Mouse (Mus musculus): Measurements from ENCODE around the gene Tmem243.

Gene Tmem243

DNA sequence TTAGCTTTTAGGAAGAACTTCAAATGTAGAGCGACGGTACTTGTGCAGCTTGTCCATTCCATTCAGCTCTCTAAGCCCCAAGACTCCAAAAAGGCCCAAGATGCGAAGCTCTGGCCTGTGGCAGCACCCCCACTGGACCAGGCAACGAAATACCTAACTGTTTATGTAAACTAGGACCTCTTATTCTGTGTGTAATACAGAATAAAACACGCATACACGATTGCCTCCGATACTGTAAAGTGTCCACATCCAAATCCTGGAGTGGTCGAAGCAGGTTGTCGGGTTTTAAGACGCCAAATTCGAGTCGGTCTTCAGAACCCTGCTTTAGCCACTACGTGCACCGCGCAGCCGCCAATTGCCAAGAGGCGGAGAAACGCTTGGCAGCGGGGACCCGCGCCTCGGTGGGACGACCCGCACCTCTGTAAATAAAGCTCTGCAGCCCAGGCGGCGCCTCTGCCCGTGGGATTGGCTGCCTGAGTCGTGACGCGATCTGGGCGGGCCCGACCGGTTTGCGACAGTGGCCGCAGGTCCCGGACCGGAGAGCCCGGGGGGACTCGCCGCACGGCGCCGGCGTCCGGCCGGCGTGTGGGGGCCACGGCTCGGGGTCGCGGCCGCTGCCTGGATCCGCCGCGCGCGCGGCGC lies at the start of gene Tmem243:
TSS of gene Tmem243 (plus strand) at position 462 of the 642 bp plus-strand sequence.
- peak; percentile 88 for DNase-seq (ENCODE audit: low spot score)

DNA sequence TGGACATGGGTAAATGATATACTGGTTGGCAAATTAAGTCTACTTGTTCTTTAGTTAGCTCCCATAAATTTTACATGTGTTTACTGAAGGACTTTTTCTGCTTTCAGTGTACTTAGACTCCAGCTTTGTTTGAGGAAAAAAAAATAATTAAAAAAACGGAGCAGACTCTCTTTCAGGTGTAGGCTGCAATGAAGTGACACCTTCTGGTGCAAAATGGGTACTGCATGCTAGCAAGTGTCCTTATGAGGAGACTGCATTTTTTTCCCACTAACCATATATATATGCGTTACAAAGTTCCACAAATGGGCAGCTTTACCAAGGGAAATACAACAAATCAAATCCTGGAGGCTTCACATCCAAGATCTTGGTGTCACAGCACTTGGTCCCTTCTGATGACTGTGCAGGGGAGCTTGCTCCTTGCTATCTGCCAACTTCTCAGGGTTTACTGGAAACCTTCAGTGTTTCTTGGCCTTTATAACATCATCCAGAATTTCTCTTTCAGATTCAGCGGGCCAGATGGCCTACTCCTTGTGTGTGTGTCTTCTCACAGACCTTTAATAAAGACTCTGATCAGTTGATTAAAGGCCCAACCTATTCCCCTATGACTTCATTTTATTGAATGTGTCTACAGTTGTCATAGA lies 44.3 kb upstream of the Tmem243 start:
- peak; percentile 31 for DNase-seq (ENCODE audit: low spot score)

DNA sequence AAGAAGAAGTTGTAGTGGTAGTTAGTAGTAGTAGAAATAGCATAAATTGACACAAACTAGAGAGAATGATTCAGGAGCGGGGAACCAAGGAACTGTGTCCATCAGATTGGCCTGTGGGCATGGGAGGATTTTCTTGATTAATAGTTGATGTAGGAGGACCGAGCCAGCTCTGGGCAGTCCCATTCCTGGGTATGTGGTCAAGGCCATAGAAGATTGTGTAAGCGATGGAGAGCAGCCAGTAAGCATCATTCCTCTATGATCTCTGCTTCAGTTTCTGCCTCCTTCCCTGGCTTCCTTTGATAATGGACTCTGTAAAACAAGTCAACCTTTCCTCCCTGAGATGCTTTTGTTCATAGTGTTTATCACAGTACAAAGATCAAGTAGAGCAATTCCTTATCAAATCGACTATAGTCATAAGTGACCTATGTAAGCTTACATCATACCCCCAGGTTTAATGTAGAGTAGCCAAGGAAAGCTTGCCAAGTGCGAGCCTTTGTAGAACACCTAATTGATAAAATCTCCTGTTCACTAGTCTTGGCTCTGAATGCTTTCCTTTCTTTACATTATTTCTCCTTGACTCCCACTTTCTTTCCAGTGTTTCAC lies 43.1 kb upstream of the Tmem243 start:
- no peak for DNase-seq (ENCODE audit: low spot score)

DNA sequence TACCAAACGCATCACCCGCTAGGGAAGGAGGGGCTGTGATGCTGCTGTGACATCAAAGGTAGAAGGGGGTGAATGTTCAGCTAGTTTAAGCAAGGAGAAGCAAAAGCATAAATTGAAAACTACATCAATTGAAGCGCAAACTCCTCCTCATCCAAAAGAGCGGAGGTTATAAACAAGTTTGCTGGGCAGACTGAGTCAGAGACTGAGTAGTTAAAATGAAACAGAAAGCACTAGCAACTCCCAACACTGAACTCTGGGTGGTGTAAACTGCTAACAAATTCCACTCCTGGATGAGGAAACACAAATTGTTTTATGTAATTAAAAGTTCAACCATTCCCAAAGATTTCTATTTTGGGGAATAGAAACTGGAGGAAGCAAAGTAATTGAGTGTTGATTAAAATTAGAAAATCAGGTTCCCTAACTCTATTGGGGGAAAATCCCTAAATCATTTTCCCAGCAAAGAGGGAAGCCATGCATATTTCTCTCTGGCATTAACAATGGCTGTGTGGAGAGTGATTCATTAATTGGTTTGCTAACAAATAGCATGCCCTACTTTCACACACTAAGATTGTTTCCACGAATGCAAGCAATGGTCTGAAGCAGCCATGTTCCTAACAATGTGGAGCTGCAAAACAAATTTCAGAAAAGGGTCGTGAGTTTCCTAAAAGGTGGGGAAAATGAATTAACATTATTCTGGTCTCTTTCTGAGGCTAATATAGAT lies 41.0 kb upstream of the Tmem243 start:
- DNase-seq (ENCODE audit: low spot score) = no peak

DNA sequence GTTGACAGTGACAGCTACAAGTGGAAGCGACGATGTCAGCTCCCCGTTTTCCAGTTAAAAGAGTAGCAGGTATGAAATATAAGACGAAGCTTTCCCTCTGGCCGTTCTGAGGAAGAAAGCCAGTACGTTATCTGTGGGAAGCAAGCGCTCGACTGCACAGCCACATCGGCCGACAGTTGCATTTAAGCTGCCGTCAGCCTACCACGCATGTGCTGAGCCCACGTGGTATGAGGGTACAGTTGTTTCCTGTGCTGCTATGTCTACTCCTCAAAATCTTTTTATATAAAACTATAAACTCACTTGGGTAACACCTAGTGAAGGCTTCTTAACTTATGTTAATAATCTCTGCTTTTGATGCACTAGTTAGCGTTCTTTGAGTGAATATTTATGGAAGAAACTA lies 40.2 kb upstream of the Tmem243 start:
- no peak for DNase-seq (ENCODE audit: low spot score)

DNA sequence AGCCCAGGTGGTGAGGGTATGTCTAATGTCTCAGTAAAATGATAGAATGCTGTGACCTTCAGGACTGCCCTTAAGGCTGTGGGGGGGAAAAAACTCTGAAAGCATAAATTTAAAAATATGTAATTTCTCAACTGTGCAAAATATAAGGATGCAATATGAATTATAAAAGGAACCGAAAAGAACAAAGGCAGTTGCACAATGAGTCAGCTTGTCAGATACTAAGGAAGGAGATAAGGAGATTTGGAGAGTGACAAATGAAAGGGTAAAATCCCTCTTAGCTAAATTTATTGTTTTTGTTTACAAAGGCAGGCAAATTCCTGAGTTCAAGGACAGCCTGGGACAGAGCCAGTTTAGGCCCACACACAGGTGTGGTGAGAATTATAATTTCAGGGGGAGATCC lies 36.3 kb upstream of the Tmem243 start:
- no peak for DNase-seq (ENCODE audit: low spot score)

DNA sequence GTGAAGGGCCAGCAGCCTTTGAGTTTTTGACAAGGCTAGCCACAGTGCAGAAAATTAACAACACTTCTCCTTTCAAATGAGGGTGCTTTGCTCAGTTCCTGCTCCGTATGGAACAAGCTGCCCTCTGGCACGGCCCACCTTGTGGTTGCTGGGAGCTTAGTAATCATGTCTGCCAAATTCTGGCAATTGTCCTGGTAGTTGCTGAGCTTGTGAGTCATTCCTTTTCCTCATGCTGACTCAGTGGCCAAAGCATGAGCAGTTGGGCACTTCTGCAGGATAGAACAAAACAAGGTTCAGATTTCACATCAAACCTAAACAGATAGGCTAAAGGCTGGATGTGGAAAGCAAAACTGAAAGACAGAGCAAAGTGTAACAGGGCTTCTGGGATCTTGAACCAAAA lies 31.6 kb upstream of the Tmem243 start:
- no peak for DNase-seq (ENCODE audit: low spot score)

DNA sequence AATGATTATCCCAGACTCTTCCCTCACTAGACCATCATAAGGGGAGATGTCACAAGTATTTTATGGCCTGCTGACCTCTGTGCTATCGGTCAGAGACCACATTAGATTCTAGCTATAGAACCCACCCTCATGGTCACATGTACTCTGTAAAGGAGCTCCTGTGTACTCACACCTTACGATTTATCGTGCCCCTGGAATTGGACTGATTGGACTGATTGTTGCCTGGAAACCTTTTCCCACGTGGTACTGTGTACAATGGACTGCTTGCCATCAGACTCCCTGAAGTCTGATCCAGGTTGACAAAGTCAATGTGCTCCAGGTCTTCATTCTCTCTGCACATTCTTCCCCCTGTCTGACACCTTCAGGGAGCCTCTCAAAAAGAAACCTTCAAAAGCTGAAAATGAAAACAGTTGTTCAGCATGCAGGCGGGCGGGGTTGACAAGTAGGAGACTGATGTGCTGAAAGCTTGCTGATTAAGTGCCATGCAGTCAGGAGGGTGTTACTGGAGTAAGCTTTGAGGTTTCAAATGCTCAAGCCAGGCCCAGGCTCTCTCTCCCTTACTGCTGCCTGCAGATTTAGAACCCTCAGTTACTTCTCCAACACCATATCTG lies 30.8 kb upstream of the Tmem243 start:
- DNase-seq (ENCODE audit: low spot score) = no peak

DNA sequence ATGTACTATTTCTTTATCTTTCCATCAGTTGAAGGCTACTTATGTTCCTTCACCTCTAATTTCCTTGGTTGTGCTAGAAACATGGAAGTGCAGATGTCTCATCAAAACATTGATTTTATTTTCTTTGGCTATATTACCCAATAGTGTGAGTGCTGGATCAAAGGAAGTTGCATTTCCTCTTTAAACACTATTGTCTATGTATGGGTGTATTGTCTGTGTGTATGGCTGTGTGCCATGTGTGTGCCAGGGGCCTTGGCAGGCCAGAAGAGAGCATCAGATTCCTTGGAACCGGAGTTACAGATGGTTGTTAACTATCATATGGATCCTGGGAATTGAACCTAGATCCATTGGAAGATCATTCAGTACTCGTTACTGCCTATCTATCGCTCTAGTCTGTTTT lies 29.1 kb upstream of the Tmem243 start:
- DNase-seq (ENCODE audit: low spot score) = no peak

DNA sequence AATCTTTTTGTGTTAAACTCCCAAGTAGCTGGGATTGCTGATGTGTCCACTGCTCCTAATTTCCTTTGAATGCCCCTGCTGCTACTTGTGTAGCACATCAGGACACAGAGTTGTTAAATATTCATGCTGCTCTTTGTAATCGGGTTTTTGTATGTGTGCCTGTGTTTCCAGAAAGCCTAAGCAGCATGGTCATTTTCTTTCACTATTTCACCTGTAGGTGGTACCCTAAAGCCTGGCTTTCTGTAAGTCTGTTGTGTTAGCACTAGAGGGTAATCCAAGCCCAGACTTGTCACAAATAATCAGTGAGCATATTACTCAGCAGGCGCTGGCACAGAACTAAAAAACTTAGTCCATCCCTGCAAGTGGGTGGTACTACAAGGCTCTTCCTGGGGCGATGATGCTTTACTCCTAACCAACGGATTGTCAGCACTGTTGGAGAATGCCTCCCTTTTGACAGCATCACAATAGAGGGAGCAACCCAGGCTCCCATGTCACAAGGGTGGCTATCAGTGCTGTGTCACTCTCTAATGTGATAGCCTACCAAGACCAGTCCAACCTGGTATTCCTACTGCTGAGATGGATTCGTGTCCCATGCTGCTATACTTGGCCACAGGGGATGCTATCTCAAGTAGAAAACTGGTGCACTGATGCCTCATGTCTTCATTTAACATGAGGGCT lies 27.2 kb upstream of the Tmem243 start:
- no peak for DNase-seq (ENCODE audit: low spot score)

DNA sequence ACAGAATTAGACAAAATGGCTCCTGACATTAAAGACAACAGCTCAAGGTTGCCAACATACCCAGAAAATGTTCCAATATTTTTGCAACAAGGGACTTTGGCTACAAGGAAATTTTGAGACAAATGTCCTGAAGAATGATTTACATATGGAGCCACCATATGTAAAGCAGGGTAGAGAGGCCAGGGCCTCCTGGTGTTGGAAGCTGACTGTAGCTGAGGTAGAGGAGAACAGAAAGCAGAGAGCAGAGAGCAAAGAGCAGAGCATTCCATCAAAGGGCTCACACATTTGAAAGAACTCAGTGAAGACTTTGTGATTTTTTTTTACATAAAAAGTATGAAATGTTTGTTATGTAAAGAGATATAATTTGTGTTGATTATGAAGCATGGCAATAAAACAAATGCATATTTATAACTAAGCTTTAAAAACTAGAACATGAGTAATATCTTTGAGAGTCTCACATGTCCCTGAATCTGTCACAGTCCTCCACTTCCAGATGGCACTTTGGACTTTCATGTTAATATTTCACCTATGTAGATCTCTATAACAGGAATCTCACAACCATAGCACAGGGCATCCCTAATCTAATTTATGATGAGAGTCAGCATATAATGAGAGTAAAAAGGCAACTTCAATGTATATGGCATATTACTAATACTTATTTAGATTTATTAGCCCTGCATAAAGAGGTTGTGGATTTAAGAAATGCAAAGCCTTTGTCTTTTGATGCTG lies 20.5 kb upstream of the Tmem243 start:
- no peak for DNase-seq (ENCODE audit: low spot score)

DNA sequence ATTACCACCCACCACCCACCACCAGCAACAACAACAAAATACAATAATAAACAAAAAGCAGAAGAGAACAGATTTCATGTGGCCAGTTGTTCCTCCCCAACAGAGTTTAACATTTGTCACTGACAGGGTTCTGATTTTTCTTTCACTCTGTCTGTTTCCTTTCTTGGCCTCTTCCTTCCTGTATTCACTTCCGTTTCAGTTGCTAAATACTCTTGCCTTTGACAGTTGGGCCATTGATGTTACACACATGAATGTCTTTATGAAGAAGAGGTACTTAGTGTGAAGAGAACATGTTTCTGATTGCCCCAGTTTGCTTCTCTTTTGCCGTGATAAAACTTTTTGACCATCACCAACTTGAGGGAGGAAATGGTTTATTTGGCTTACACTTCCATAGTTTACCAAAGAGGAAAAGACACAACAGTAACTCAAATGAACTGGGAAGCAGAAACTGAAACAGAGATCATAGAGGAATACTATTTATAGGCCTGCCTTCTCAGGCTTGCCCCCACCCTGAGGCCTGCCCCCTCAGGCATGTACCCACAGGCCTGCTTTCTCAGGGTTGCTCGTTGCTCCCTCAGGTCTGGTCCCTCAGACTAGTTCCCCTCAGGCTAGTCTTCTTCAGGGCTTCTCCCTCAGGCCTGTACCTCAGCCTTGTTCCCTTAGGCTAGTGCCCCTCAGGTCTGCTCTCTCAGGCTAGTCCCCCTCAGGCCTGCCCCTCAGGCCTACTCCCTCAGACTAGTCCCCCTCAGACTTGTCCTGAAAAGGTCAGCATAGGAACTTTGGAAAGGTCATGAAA lies 13.3 kb upstream of the Tmem243 start:
- no peak for DNase-seq (ENCODE audit: low spot score)

DNA sequence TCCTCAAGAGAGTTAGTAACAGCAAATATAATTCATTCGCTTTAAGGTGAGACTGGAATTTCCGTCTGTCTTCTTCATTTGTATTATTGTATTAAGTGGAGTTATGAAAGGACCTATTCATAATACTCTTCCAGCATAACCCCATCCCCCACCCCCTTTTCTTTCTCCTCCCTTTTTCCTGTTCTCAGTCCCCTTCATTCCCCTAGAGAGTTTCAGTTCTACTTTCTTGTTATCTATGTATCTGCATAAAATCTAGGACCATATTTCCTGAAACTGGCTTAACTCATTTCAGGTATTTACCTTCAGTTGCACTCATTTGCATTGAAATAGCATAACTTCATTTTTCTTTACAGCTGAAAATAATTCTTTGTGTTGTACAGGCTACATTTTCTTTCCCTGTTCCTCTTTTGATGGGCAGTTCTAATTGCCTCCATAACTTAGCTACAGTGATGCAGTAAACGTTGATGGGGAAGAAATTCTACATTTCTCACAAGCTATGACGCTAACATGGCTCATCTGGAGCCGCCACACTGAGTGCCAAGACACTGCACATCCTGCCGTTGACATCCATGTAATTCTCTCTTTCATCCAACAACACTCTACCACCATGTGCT lies 9.9 kb upstream of the Tmem243 start:
- DNase-seq (ENCODE audit: low spot score) = no peak

DNA sequence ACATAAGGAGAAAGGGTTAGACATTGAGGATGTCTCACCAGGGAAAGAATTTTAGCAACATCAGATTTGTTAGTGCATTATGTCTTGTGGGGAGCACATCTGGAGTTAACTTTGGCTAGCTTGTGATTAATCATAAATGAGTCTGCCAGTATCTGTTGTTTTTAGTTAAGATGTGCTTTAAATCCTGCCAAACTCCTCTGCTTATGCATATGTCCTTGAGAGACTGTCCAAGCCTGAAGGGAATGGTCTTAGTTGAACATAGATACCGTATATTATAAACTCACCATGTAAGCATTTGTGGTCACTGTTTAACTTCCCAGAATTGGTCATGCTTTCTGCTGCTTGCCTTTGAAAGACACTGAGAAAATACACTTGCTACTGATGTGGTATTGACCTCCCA lies 7.8 kb upstream of the Tmem243 start:
- no peak for DNase-seq (ENCODE audit: low spot score)

DNA sequence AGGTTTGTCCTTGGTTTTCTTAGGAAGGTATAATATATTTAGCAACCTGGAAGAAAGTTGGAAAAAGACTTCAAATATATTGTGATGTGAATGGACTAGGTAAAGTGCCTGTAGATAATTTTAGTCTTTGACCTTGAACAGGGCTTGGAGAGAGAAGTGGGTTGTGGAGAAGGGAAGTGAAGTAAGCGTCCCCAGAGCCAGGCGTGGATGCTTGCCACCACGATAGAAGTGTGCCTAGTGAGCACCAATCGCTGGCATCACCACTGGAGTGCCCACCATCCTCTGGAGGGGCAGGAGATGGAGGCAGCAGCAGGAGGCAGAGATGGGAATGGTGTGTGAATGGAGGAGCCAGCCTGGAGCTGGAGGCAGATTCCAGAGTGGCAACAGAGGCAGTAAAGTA lies 7.0 kb upstream of the Tmem243 start:
- no peak for DNase-seq (ENCODE audit: low spot score)

DNA sequence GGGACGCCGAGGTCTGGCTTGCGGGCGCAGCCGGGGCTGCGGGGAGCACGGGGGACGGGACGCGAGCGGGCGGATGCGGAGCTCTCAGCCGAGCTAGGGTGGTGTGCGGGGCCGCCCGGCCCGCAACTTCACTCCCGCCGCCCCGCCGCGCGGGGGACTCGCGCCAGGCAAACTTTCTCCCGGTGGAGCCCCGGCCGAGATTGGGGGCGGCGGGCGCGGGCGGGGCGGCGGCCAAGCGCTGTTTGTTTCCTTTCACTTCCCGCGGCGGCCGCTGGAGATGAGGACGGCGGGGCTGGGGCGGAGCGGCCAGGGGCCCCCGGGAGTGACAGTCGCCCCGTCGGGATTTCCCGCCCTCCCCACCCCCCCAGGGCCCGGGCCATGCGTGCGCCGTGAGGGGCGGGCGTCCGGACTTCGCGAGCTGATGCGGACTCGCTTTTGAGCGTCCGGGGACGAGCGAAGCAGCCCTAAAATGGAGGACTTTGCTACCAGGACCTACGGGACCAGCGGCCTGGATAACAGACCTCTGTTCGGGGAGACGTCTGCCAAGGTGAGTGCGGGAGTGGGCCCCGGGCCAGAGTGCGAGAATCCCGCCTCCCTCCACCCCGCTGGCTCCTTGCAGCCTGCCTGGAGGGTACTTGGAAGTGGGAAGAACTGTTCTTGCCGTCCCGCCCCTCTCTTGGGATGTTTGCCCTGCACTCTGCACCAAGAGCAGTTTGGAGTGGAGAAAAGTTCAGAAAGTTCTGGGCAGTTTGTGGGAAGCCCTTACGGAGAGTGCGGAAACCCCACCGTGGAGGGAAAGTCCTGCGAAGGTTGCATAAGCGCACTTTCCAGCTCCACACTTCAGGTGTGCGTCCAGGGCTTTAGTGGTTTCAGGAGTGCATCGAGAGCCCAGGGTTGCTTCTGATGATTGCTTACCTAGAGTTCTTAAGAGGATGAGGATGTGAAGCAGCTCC lies 657 bp downstream of the Tmem243 start:
- peak; percentile 62 for DNase-seq (ENCODE audit: low spot score)

DNA sequence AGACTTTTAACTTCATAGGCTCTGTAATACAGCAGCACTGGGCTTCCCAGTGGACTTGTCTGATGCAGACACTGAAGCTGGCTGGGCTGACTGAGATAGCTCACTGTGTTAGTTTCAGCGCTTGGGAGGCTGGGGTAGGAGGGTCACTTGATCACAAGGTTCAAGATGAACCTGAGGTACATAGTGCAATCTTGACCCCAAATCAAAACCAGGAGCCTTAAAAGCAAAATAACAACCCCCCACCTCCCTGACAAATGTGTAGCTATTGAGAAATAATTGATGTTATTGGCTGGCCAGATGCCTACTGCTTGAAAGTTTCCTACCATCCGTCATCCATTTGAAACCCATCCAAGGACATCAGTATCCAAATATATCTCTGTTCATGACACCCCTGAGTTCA lies 2.2 kb downstream of the Tmem243 start:
- DNase-seq (ENCODE audit: low spot score) = no peak

DNA sequence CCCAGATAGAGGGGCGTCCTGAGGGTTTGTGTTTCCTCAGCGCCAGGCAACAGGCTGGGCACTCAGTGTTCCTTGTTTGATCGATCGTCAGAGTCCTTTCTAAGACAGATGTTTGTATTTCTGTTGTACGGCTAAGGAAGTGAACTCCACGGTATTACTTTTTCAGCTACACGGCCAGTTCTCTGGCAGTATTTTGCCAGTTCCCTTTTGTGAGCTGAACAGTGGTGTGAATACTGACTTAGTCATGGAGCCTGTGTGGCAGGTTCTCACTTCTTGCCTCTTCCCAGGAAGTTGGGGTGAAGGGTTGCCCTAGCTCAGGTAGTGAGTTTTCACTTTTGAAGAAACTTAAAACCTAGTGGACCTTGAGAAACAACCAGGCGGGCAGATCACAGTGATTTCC lies 3.5 kb downstream of the Tmem243 start:
- DNase-seq (ENCODE audit: low spot score) = no peak

DNA sequence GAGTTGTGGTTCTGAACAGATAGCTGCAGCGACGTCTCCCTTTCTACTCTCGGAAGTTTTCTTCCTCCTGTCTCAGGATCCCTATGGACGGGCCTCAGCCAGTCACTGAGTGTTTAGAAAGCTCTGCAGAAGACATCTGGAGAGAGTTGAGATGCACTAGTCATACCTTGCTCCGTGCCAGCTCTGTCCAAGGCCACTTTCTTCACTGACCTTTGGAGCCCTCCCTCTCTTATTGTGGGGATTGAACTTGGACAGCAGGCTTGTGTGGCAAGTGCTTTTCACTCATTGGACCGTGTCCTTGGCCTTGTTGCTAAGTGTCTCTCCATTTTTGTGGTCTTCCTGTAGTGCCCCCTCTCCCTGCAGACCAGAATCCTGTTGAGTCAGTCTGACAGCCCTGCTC lies 6.3 kb downstream of the Tmem243 start:
- no peak for DNase-seq (ENCODE audit: low spot score)
